Mouse (Mus musculus) embryonic fibroblast, embryonic 13.5 days (primary cell): ENCODE data around the gene Ccdc151.

Source experiments
- CTCF ChIP-seq: IDR thresholded peaks from 2 replicates; pipeline ENCODE4 v1.5.1; 2011; ENCODE audit warnings: mild to moderate bottlenecking, control low read depth, low read length, moderate library complexity, borderline replicate concordance; ENCODE audit not compliant: insufficient read depth
- POLR2A ChIP-seq: IDR thresholded peaks from 2 replicates; pipeline ENCODE4 v1.6.1; 2011; ENCODE audit warnings: low read depth, mild to moderate bottlenecking, control low read depth, low read length, moderate library complexity

GRCm38 (mm10) chr9:21951977-21952376 lies 50.5 kb downstream of the Ccdc151 start:
- TF ChIP-seq CTCF (peak; percentile 25; the same call in 1 of the 2 replicates), POLR2A (no peak)
